Mouse (Mus musculus): ENCODE measurements around the gene Tgm7. TPM values are rescaled to one million over a fixed set of nuclear protein-coding genes. Genes with fewer than 3 reads are reported as not detected.
A peak's percentile ranks its signal among the peaks of the same experiment; 100 is the strongest.
"Not testable (repeated sequence)": the region's sequence is repeated elsewhere in the genome, so short reads cannot be mapped to it uniquely, and the experiment has no call there.

The Tgm7 gene
- polyA plus RNA-seq, 1 experiment from 2014 or later, result not detected

DNA sequence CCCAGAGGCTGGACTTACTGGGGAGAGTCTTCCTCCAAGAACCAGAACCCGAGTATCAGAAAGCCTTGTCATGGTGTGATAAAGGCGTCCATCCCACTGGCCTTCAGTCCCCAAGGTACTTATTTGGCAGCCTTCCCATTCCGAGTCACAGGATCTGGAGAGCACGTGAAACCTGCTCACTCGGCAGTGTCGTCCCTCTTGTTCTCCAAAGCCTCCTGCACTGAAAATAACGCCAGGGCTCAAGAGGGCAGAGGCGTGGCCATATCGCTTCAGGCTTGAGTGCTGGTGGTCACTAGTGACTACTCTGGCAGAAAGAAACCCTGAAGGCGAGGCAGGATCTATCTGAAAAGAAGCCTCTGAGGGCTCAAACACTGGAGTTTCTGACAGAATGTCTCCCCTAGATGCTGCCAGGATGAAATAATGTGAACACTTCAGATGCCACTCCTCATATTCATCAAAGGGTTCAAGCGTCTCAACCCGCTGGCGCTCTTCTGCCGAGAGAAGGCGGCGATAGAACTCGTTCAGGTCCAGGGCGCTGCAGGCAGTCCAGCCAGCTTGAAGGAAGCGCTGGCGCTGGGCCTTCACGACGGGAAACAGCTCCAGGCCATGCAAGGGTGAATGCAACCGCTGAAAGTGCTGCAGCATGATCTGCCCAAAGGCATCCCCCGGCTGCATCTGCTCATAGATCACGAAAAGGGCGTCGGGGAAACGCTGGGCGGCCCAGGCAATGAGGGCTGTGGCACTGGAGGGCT, 29.8 kb upstream of the Tgm7 start:
- no peaks in the 10 kb centered on the region for H3K9me3 ChIP-seq (ENCODE audit: low read length)
- ATAC-seq (no peak; the same call in 1 of the 2 replicates), DNase-seq (peak; percentile 62)
- H3K4me2 ChIP-seq (ENCODE audit: low read depth, low read length), result peak overlapping the region; percentile 81
- H3K9ac ChIP-seq (replicated peaks), result peak overlapping the region; percentile 77
- WGBS (ENCODE audit: insufficient replicate concordance), result 42% methylated on average over 29 of the region's 29 CpGs
- peak overlapping the region; percentile 74 for H3K4me3 ChIP-seq (ENCODE audit: low read depth, low read length)
- no peak for TF ChIP-seq EP300 (IDR thresholded peaks at IDR 0.05; ENCODE audit: low read depth)
- TF ChIP-seq CTCF (IDR thresholded peaks at IDR 0.05; ENCODE audit: low read depth), result no peak
- H3K27ac ChIP-seq (ENCODE audit: low read depth), result peak overlapping the region; percentile 97
- H3K36me3 ChIP-seq (replicated peaks; ENCODE audit: insufficient read depth, low read length), result peaks cover 10% of the 10 kb centered on the region; the same call in 1 of the 2 replicates
- H3K4me1 ChIP-seq (ENCODE audit: insufficient read depth), result peaks cover 24% of the 10 kb centered on the region
- no peaks in the 10 kb centered on the region for H3K27me3 ChIP-seq (ENCODE audit: insufficient read depth, low read length)

DNA sequence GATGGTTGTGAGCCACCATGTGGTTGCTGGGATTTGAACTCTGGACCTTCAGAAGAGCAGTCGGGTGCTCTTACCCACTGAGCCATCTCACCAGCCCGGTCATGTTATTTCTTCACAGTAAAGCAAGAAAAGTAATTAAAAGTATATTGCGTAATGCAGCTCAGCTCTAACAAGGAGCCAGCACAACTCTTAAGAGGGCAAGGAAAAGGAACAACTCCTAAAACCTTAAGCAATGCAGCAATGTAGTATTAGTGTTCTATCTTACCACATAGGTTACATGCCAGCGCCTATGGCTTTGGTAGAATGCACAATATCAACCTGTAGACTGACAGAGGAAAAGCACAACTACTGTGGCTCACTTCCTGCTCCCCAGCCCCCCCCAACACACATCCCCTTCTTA, 27.8 kb upstream of the Tgm7 start:
- TF ChIP-seq CTCF (IDR thresholded peaks at IDR 0.05; ENCODE audit: low read depth) (no peak), EP300 (IDR thresholded peaks at IDR 0.05; ENCODE audit: low read depth) (no peak)
- Histone ChIP-seq H3K36me3 (replicated peaks; ENCODE audit: insufficient read depth, low read length) (0 out of 2 replicates have a peak, but pooled peaks cover 4% of the 10 kb centered on the region), H3K9ac (replicated peaks) (no peak overlapping the region), H3K27ac (ENCODE audit: low read depth) (no peak overlapping the region), H3K4me3 (ENCODE audit: low read depth, low read length) (no peak overlapping the region), H3K27me3 (ENCODE audit: insufficient read depth, low read length) (no peaks in the 10 kb centered on the region), H3K9me3 (ENCODE audit: low read length) (no peaks in the 10 kb centered on the region), H3K4me2 (ENCODE audit: low read depth, low read length) (peak overlapping the region; percentile 81; the same call in 1 of the 2 replicates), H3K4me1 (ENCODE audit: insufficient read depth) (peaks cover 24% of the 10 kb centered on the region)
- 89% methylated on average over 4 of the region's 4 CpGs for WGBS (ENCODE audit: insufficient replicate concordance)
- DNase-seq, result no peak
- ATAC-seq, result no peak

DNA sequence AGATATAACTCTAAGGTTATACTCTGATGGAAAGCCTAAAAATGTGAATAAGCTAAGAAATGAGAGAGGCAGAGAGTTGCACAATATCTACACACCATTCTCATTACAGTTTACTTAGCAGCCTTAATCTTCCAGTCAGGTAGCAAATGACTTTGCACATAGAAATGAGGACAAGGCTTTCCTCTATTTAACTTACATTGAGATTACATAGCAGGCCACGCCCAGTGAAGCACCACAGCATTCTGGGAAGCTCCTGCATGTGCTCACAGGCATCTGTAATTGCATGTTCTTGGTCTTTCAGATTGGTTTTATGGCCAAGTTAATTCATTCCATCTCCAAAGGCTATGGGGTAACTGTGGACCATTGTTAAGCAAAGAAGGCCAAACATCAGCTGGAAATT, 23.2 kb upstream of the Tgm7 start:
- ATAC-seq (no peak), DNase-seq (no peak)
- Histone ChIP-seq H3K27me3 (ENCODE audit: insufficient read depth, low read length) (no peaks in the 10 kb centered on the region), H3K36me3 (replicated peaks; ENCODE audit: insufficient read depth, low read length) (no peaks in the 10 kb centered on the region), H3K27ac (ENCODE audit: low read depth) (no peak overlapping the region), H3K4me2 (ENCODE audit: low read depth, low read length) (no peak overlapping the region), H3K4me1 (ENCODE audit: insufficient read depth) (peaks cover 4% of the 10 kb centered on the region; the same call in 1 of the 2 replicates), H3K9me3 (ENCODE audit: low read length) (no peaks in the 10 kb centered on the region), H3K9ac (replicated peaks) (no peak overlapping the region), H3K4me3 (ENCODE audit: low read depth, low read length) (no peak overlapping the region)
- 61% methylated on average over 1 of the region's 1 CpGs for WGBS (ENCODE audit: insufficient replicate concordance)
- no peak for TF ChIP-seq CTCF (IDR thresholded peaks at IDR 0.05; ENCODE audit: low read depth)
- no peak for TF ChIP-seq EP300 (IDR thresholded peaks at IDR 0.05; ENCODE audit: low read depth)

DNA sequence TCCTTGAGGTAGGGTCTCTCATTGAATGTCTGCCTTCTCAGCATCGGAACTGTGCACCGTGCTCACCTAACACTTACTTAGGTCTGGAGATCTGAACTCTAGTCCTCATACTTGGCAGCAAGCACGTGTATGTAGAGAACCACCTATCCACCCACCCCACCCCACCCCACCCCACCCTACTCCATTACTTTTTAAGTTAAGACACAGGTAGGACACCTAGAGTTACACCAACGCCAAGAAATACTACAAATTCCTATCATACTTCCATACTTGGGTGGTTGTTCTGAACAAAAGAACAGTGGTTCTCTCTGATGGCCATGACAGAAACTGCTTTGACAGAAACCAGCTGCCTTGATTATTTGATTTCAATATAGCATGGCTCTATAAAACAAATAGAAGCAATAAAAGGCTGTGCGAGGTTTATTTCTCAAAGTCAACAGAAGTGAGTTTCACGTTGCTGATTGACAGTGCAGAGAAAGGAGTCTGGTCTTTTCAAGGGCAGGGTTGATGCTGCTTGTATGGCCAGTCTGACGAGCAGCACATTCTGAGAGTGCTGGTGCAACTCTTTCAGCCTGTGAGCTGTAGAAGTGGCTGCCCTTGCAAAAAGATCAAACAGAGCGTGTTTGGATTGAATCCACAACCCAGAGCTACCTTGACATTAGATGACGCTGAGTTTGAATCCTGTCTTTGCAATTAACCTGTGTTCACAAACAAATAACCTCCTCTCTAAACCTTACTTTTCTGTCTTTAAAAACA, 19.4 kb upstream of the Tgm7 start:
- Histone ChIP-seq H3K9ac (replicated peaks) (no peak overlapping the region), H3K27me3 (ENCODE audit: insufficient read depth, low read length) (no peaks in the 10 kb centered on the region), H3K4me1 (ENCODE audit: insufficient read depth) (0 out of 2 replicates have a peak, but pooled peaks cover 2% of the 10 kb centered on the region), H3K27ac (ENCODE audit: low read depth) (no peak overlapping the region), H3K4me3 (ENCODE audit: low read depth, low read length) (no peak overlapping the region), H3K36me3 (replicated peaks; ENCODE audit: insufficient read depth, low read length) (no peaks in the 10 kb centered on the region), H3K4me2 (ENCODE audit: low read depth, low read length) (no peak overlapping the region), H3K9me3 (ENCODE audit: low read length) (no peaks in the 10 kb centered on the region)
- DNase-seq (no peak), ATAC-seq (no peak)
- TF ChIP-seq CTCF (IDR thresholded peaks at IDR 0.05; ENCODE audit: low read depth) (no peak), EP300 (IDR thresholded peaks at IDR 0.05; ENCODE audit: low read depth) (no peak)
- 67% methylated on average over 9 of the region's 9 CpGs for WGBS (ENCODE audit: insufficient replicate concordance)

DNA sequence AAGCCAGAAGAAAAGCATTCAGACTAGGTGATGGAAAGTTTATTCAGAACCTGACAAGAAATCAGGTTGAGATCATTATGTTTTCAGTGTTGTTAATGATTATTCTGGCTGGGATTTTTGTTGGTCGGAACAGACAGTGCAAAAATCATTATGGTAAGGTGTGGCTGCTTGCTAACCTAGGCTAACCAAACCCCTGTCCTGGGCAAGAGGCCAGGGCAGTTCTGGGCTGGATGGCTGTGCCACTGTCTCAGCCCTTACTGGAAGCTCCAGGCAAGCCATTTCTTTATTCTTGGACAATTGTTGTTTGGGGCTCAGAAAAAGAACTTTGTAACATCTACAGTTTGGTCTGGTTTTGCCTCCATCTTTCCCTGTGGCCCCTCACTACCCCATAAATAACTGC, 17.9 kb upstream of the Tgm7 start:
- no peaks in the 10 kb centered on the region for H3K36me3 ChIP-seq (replicated peaks; ENCODE audit: insufficient read depth, low read length)
- H3K4me3 ChIP-seq (ENCODE audit: low read depth, low read length), result no peak overlapping the region
- ATAC-seq (no peak), DNase-seq (peak; percentile 28)
- 37% methylated on average over 1 of the region's 1 CpGs for WGBS (ENCODE audit: insufficient replicate concordance)
- TF ChIP-seq CTCF (IDR thresholded peaks at IDR 0.05; ENCODE audit: low read depth) (no peak), EP300 (IDR thresholded peaks at IDR 0.05; ENCODE audit: low read depth) (no peak)
- H3K9ac ChIP-seq (replicated peaks), result no peak overlapping the region
- no peak overlapping the region for H3K4me2 ChIP-seq (ENCODE audit: low read depth, low read length)
- H3K9me3 ChIP-seq (ENCODE audit: low read length), result no peaks in the 10 kb centered on the region
- no peak overlapping the region for H3K27ac ChIP-seq (ENCODE audit: low read depth)
- no peaks in the 10 kb centered on the region for H3K27me3 ChIP-seq (ENCODE audit: insufficient read depth, low read length)
- H3K4me1 ChIP-seq (ENCODE audit: insufficient read depth), result 0 out of 2 replicates have a peak, but pooled peaks cover 2% of the 10 kb centered on the region

DNA sequence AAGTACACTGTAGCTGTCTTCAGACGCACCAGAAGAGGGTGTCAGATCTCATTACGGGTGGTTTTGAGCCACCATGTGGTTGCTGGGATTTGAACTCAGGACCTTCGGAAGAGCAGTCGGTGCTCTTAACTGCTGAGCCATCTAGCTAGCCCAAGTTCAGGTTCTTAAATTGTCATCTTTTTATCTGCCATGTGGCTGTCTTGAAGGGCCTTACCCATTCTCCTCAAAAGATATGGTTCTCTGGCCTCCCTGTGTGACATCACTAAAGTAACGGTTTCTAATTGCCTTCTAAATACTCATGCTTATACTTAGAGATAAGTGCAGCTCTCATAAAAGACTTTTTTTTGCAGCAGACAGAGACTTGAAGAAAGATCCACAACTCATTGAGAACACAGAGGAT, 16.7 kb upstream of the Tgm7 start:
- H3K4me2 ChIP-seq (ENCODE audit: low read depth, low read length); DNase-seq; ATAC-seq; H3K4me1 ChIP-seq (ENCODE audit: insufficient read depth); H3K27me3 ChIP-seq (ENCODE audit: insufficient read depth, low read length); H3K4me3 ChIP-seq (ENCODE audit: low read depth, low read length); H3K27ac ChIP-seq (ENCODE audit: low read depth); H3K9me3 ChIP-seq (ENCODE audit: low read length); H3K9ac ChIP-seq (replicated peaks); H3K36me3 ChIP-seq (replicated peaks; ENCODE audit: insufficient read depth, low read length): not testable (repeated sequence)
- 87% methylated on average over 5 of the region's 5 CpGs for WGBS (ENCODE audit: insufficient replicate concordance)
